Mouse (Mus musculus) midbrain, embryonic 11.5 days (tissue): ENCODE results near the gene Zfp111. TPM values are rescaled to one million over a fixed set of nuclear protein-coding genes. Genes with fewer than 3 reads are reported as not detected.

ENCODE experiments used
- ATAC-seq: fragments of 200-750 bp; cut with Nextera tagmentation; 2 replicates; pipeline ENCODE4 v1.8.0; 2017; ENCODE audit warnings: moderate TSS enrichment, moderate library complexity; ENCODE audit not compliant: low FRiP score
- DNase-seq: peaks from one replicate; pipeline ENCODE4 v3.0.0; 2015; ENCODE audit warnings: low spot score; ENCODE audit errors: missing footprints
- H3K27ac ChIP-seq: fragments of 300-500 bp; sonication (generic); 2 replicates; pipeline ENCODE4 v1.5.1; 2014; ENCODE audit warnings: low read depth, low read length
- H3K27me3 ChIP-seq: fragments of 300-500 bp; sonication (generic); 2 replicates; pipeline ENCODE4 v1.6.1; 2014; ENCODE audit warnings: mild to moderate bottlenecking, low read length, moderate library complexity, mixed read lengths; ENCODE audit not compliant: control insufficient read depth, insufficient read depth
- H3K36me3 ChIP-seq: fragments of 300-500 bp; sonication (generic); 2 replicates; pipeline ENCODE4 v1.6.1; 2014; ENCODE audit warnings: mild to moderate bottlenecking, low read length, moderate library complexity, mixed read lengths; ENCODE audit not compliant: control insufficient read depth, insufficient read depth
- H3K4me1 ChIP-seq: fragments of 300-500 bp; sonication (generic); 2 replicates; pipeline ENCODE4 v1.6.1; 2014; ENCODE audit warnings: low read length; ENCODE audit not compliant: control insufficient read depth, insufficient read depth
- H3K4me2 ChIP-seq: fragments of 300-500 bp; sonication (generic); 2 replicates; pipeline ENCODE4 v1.6.1; 2014; ENCODE audit warnings: mild to moderate bottlenecking, moderate library complexity
- H3K4me3 ChIP-seq: fragments of 300-500 bp; sonication (generic); 2 replicates; pipeline ENCODE4 v1.5.1; 2014; ENCODE audit warnings: low read depth, low read length
- H3K9ac ChIP-seq: fragments of 300-500 bp; sonication (generic); 2 replicates; pipeline ENCODE4 v1.6.1; 2014; ENCODE audit warnings: low read length
- H3K9me3 ChIP-seq: fragments of 300-500 bp; sonication (generic); 2 replicates; pipeline ENCODE4 v1.6.1; 2016; ENCODE audit warnings: low read length; ENCODE audit not compliant: control insufficient read depth
- WGBS: fragments of 180-500 bp; shearing (Covaris S2); extraction: QIAGEN DNeasy Blood & Tissue Kit; methylation state at CpG from one replicate; pipeline ENCODE4 v1.1.7; 2014; 5-methylcytosine and 5-hydroxymethylcytosine counted together
- polyA plus RNA-seq: library from polyadenylated mRNA; unstranded; fragments of >200 nt; fragmentation: Nextera tagmentation; extraction: Ambion mirVana; gene quantifications from 2 replicates; pipeline ENCODE4 v1.2.1, GENCODE M21; 2014

Zfp111 gene
- polyA plus RNA-seq, 1 experiment from 2014 or later: 10.5 TPM

- 16% methylated on average over 23 of the region's 23 CpGs for WGBS
- no peaks in the 10 kb centered on the region for H3K9me3 ChIP-seq
- no peaks in the 10 kb centered on the region for H3K36me3 ChIP-seq
- peak within 1 kb of the TSS; percentile 71 for H3K9ac ChIP-seq
- no peaks in the 10 kb centered on the region for H3K27me3 ChIP-seq
- peak; percentile 92 for ATAC-seq
- H3K4me2 ChIP-seq: peak within 1 kb of the TSS; percentile 49
- no peak within 1 kb of the TSS for H3K27ac ChIP-seq
- peak; percentile 98 for DNase-seq
- no peaks in the 10 kb centered on the region for H3K4me1 ChIP-seq
- peak within 1 kb of the TSS; percentile 48 for H3K4me3 ChIP-seq
Observed at GRCm38 (mm10) chr7:24174618-24175336, 36.5 kb downstream of the Zfp111 start, which contains the start of gene Zfp114. Gene Zfp114 (plus strand): TSS chr7:24175060.

- Histone ChIP-seq H3K9me3 (no peaks in the 10 kb centered on the region), H3K36me3 (no peaks in the 10 kb centered on the region), H3K4me1 (no peaks in the 10 kb centered on the region), H3K4me3 (no peak overlapping the region), H3K27ac (no peak overlapping the region), H3K9ac (no peak overlapping the region), H3K4me2 (no peak overlapping the region), H3K27me3 (no peaks in the 10 kb centered on the region)
- DNase-seq: no peak
- WGBS: 59% methylated on average over 4 of the region's 4 CpGs
- no peak for ATAC-seq
Observed at GRCm38 (mm10) chr7:24172191-24172590, 39.1 kb downstream of the Zfp111 start.

GRCm38 (mm10) chr7:24153272-24153671 lies 58.0 kb downstream of the Zfp111 start:
- WGBS: 32% methylated on average over 1 of the region's 1 CpGs
- H3K4me3 ChIP-seq: no peak overlapping the region
- H3K9ac ChIP-seq: no peak overlapping the region
- no peak overlapping the region for H3K27ac ChIP-seq
- ATAC-seq: no peak
- no peaks in the 10 kb centered on the region for H3K9me3 ChIP-seq
- no peaks in the 10 kb centered on the region for H3K36me3 ChIP-seq
- no peak for DNase-seq
- H3K27me3 ChIP-seq: no peaks in the 10 kb centered on the region
- H3K4me2 ChIP-seq: no peak overlapping the region
- no peaks in the 10 kb centered on the region for H3K4me1 ChIP-seq

Other genes starting within 250 kb of the Zfp111 start
- not detected in 2 replicates for gene Vmn1r181, start 236.8 kb downstream of the Zfp111 start, polyA plus RNA-seq
- gene V1rd19, start 209.8 kb downstream of the Zfp111 start, polyA plus RNA-seq: not detected in 2 replicates
- not detected in 2 replicates for gene Vmn1r183, start 158.2 kb downstream of the Zfp111 start, polyA plus RNA-seq
- gene Zfp180, start 129.5 kb downstream of the Zfp111 start, polyA plus RNA-seq: 34.1 and 36.5 TPM in 2 replicates
- gene Zfp112, start 99.1 kb downstream of the Zfp111 start, polyA plus RNA-seq: 4.1 and 4.3 TPM in 2 replicates
- 13.5 and 16.6 TPM in 2 replicates for gene Zfp235, start 77.3 kb downstream of the Zfp111 start, polyA plus RNA-seq
- 4.6 and 4.8 TPM in 2 replicates for gene Zfp114, start 36.4 kb downstream of the Zfp111 start, polyA plus RNA-seq
- 4.5 and 5.1 TPM in 2 replicates for gene Zfp109, start 26.1 kb upstream of the Zfp111 start, polyA plus RNA-seq
- gene Zfp108, start 43.4 kb upstream of the Zfp111 start, polyA plus RNA-seq: 2.5 and 2.7 TPM in 2 replicates
- gene Zfp93, start 59.0 kb upstream of the Zfp111 start, polyA plus RNA-seq: 7.1 and 8.8 TPM in 2 replicates
- 37.1 and 40.8 TPM in 2 replicates for gene Zfp61, start 89.8 kb upstream of the Zfp111 start, polyA plus RNA-seq
- 13.0 and 14.3 TPM in 2 replicates for gene Zfp94, start 105.2 kb upstream of the Zfp111 start, polyA plus RNA-seq
- 0.26 TPM in 1 of 2 replicates, not detected in the other for gene Tescl, start 122.5 kb upstream of the Zfp111 start, polyA plus RNA-seq
- gene Lypd5, start 137.8 kb upstream of the Zfp111 start, polyA plus RNA-seq: not detected in 2 replicates
- 2.8 and 3.4 TPM in 2 replicates for gene Kcnn4, start 158.8 kb upstream of the Zfp111 start, polyA plus RNA-seq
- 18.7 and 20.9 TPM in 2 replicates for gene Smg9, start 188.2 kb upstream of the Zfp111 start, polyA plus RNA-seq
- not detected in 2 replicates for gene Irgc1, start 240.9 kb upstream of the Zfp111 start, polyA plus RNA-seq